Mouse (Mus musculus) macrophage (primary cell): ENCODE results near the gene Ncoa3. TPM values are rescaled to one million over a fixed set of nuclear protein-coding genes. Genes with fewer than 3 reads are reported as not detected.

Source experiments
- H3K27ac ChIP-seq: fragments of 350-480 bp; formaldehyde crosslinking; 2 replicates; pipeline ENCODE4 v1.9.0; 2021
- H3K36me3 ChIP-seq: fragments of 350-480 bp; formaldehyde crosslinking; 2 replicates; pipeline ENCODE4 v1.9.0; 2021; ENCODE audit errors: inconsistent target
- H3K4me3 ChIP-seq: fragments of 350-480 bp; formaldehyde crosslinking; 2 replicates; pipeline ENCODE4 v1.9.0; 2021; ENCODE audit errors: inconsistent target
- H3K79me2 ChIP-seq: fragments of 350-480 bp; formaldehyde crosslinking; 2 replicates; pipeline ENCODE4 v1.9.0; 2021; ENCODE audit errors: inconsistent target
- WGBS: methylation state at CpG from one replicate; pipeline ENCODE4 v1.1.7; 2026; ENCODE audit warnings: inconsistent platforms; ENCODE audit not compliant: missing documents; 5-methylcytosine and 5-hydroxymethylcytosine counted together
- polyA plus RNA-seq: library from polyadenylated mRNA; stranded (reverse); fragments of 250-400 nt; gene quantifications from 3 replicates; pipeline ENCODE4 v1.2.4, GENCODE M21; 2018; ENCODE audit warnings: inconsistent platforms

Gene Ncoa3
- polyA plus RNA-seq, 1 experiment from 2014 or later: 65.0 TPM

- 100% methylated on average over 1 of the region's 1 CpGs for WGBS
- H3K79me2 ChIP-seq: no peaks in the 10 kb centered on the region
These were observed 8.1 kb upstream of the Ncoa3 start for GRCm38 (mm10) chr2:165984318-165984717.

GRCm38 (mm10) chr2:165984891-165985290, 7.5 kb upstream of the Ncoa3 start:
- H3K27ac ChIP-seq: no peak overlapping the region
- no peaks in the 10 kb centered on the region for H3K36me3 ChIP-seq
- H3K79me2 ChIP-seq: no peaks in the 10 kb centered on the region
- no peak overlapping the region for H3K4me3 ChIP-seq
- WGBS: 87% methylated on average over 6 of the region's 6 CpGs

More at GRCm38 (mm10) chr2:165984318-165984717, 8.1 kb upstream of the Ncoa3 start:
- no peaks in the 10 kb centered on the region for H3K36me3 ChIP-seq
- 0 out of 2 replicates have a peak overlapping the region, but pooled peaks have one; percentile 4 for H3K27ac ChIP-seq
- H3K4me3 ChIP-seq: no peak overlapping the region

- H3K36me3 ChIP-seq: no peaks in the 10 kb centered on the region
- H3K27ac ChIP-seq: no peak overlapping the region
- no peak overlapping the region for H3K4me3 ChIP-seq
- no peaks in the 10 kb centered on the region for H3K79me2 ChIP-seq
- WGBS: 73% methylated on average over 11 of the region's 11 CpGs
These were observed 6.9 kb upstream of the Ncoa3 start for GRCm38 (mm10) chr2:165985581-165985980.

GRCm38 (mm10) chr2:165986921-165987453, 5.4 kb upstream of the Ncoa3 start:
- 7% methylated on average over 17 of the region's 23 CpGs for WGBS
- peaks cover 13% of the 10 kb centered on the region for H3K79me2 ChIP-seq
- H3K27ac ChIP-seq: peak overlapping the region; percentile 86
- peak overlapping the region; percentile 15; the same call in 1 of the 2 replicates for H3K4me3 ChIP-seq
- H3K36me3 ChIP-seq: no peaks in the 10 kb centered on the region

GRCm38 (mm10) chr2:165993173-165993900, 901 bp downstream of the Ncoa3 start:
- Histone ChIP-seq H3K27ac (peak overlapping the region; percentile 85), H3K36me3 (no peaks in the 10 kb centered on the region), H3K79me2 (peaks cover 71% of the 10 kb centered on the region), H3K4me3 (peak overlapping the region; percentile 81)
- under 1% methylated on average over 28 of the region's 35 CpGs for WGBS

GRCm38 (mm10) chr2:165994341-165994740, 1.9 kb downstream of the Ncoa3 start:
- Histone ChIP-seq H3K4me3 (peak overlapping the region; percentile 81), H3K27ac (peak overlapping the region; percentile 85), H3K79me2 (peaks cover 81% of the 10 kb centered on the region), H3K36me3 (no peaks in the 10 kb centered on the region)
- 97% methylated on average over 4 of the region's 4 CpGs for WGBS

GRCm38 (mm10) chr2:165995711-165996110, 3.3 kb downstream of the Ncoa3 start:
- Histone ChIP-seq H3K36me3 (no peaks in the 10 kb centered on the region), H3K79me2 (peaks cover 94% of the 10 kb centered on the region), H3K27ac (no peak overlapping the region), H3K4me3 (no peak overlapping the region)
- 86% methylated on average over 8 of the region's 8 CpGs for WGBS

- Histone ChIP-seq H3K36me3 (no peaks in the 10 kb centered on the region), H3K79me2 (peaks cover 94% of the 10 kb centered on the region), H3K4me3 (no peak overlapping the region), H3K27ac (no peak overlapping the region)
- 84% methylated on average over 4 of the region's 4 CpGs for WGBS
These were observed 3.7 kb downstream of the Ncoa3 start for GRCm38 (mm10) chr2:165996130-165996529.

- peaks cover 96% of the 10 kb centered on the region for H3K79me2 ChIP-seq
- 0 out of 2 replicates have a peak overlapping the region, but pooled peaks have one; percentile 13 for H3K27ac ChIP-seq
- H3K36me3 ChIP-seq: no peaks in the 10 kb centered on the region
- H3K4me3 ChIP-seq: no peak overlapping the region
- 62% methylated on average over 8 of the region's 8 CpGs for WGBS
These were observed 5.0 kb downstream of the Ncoa3 start for GRCm38 (mm10) chr2:165997256-165997967.

GRCm38 (mm10) chr2:165998969-165999368, 6.5 kb downstream of the Ncoa3 start:
- Histone ChIP-seq H3K79me2 (peaks cover 100% of the 10 kb centered on the region), H3K4me3 (no peak overlapping the region), H3K36me3 (no peaks in the 10 kb centered on the region), H3K27ac (no peak overlapping the region)
- 81% methylated on average over 4 of the region's 4 CpGs for WGBS

- no peaks in the 10 kb centered on the region for H3K36me3 ChIP-seq
- peaks cover 100% of the 10 kb centered on the region for H3K79me2 ChIP-seq
- 76% methylated on average over 5 of the region's 5 CpGs for WGBS
- H3K27ac ChIP-seq: no peak overlapping the region
- H3K4me3 ChIP-seq: no peak overlapping the region
These were observed 7.4 kb downstream of the Ncoa3 start for GRCm38 (mm10) chr2:165999790-166000189.

- no peak overlapping the region for H3K27ac ChIP-seq
- H3K79me2 ChIP-seq: peaks cover 100% of the 10 kb centered on the region
- H3K36me3 ChIP-seq: no peaks in the 10 kb centered on the region
- no peak overlapping the region for H3K4me3 ChIP-seq
- 54% methylated on average over 5 of the region's 5 CpGs for WGBS
These were observed 7.8 kb downstream of the Ncoa3 start for GRCm38 (mm10) chr2:166000242-166000641.

GRCm38 (mm10) chr2:166000769-166001168, 8.3 kb downstream of the Ncoa3 start:
- no peaks in the 10 kb centered on the region for H3K36me3 ChIP-seq
- H3K79me2 ChIP-seq: peaks cover 100% of the 10 kb centered on the region
- WGBS: 22% methylated on average over 5 of the region's 5 CpGs
- H3K4me3 ChIP-seq: no peak overlapping the region
- H3K27ac ChIP-seq: peak overlapping the region; percentile 25

- no peak overlapping the region for H3K4me3 ChIP-seq
- whole genome bisulfite sequencing: 44% methylated on average over 2 of the region's 2 CpGs
- H3K27ac ChIP-seq: peak overlapping the region; percentile 25
These were observed 8.9 kb downstream of the Ncoa3 start for GRCm38 (mm10) chr2:166001362-166001761.

GRCm38 (mm10) chr2:166001768-166002167, 9.3 kb downstream of the Ncoa3 start:
- WGBS: 79% methylated on average over 2 of the region's 2 CpGs
- no peak overlapping the region for H3K4me3 ChIP-seq
- H3K27ac ChIP-seq: peak overlapping the region; percentile 25; the same call in 1 of the 2 replicates
- H3K79me2 ChIP-seq: peaks cover 100% of the 10 kb centered on the region
- H3K36me3 ChIP-seq: no peaks in the 10 kb centered on the region

More at GRCm38 (mm10) chr2:166001362-166001761, 8.9 kb downstream of the Ncoa3 start:
- Histone ChIP-seq H3K79me2 (peaks cover 100% of the 10 kb centered on the region), H3K36me3 (no peaks in the 10 kb centered on the region)
